Mouse (Mus musculus) intestine, embryonic 15.5 days (tissue): Measurements from ENCODE around the gene Ralgapa2. TPM values are rescaled to one million over a fixed set of nuclear protein-coding genes. Genes with fewer than 3 reads are reported as not detected.
A peak's percentile ranks its signal among the peaks of the same experiment; 100 is the strongest.
"Not testable (repeated sequence)": the region's sequence is repeated elsewhere in the genome, so short reads cannot be mapped to it uniquely, and the experiment has no call there.

Experiments
- ATAC-seq: fragments of 200-750 bp; cut with Nextera tagmentation; 2 replicates; pipeline ENCODE4 v1.8.0; 2017; ENCODE audit warnings: moderate TSS enrichment, moderate library complexity
- H3K27ac ChIP-seq: fragments of 300-500 bp; sonication (generic); 2 replicates; pipeline ENCODE4 v1.5.1; 2015; ENCODE audit warnings: mild to moderate bottlenecking, inconsistent platforms
- H3K27me3 ChIP-seq: fragments of 300-500 bp; sonication (generic); replicated peaks from 2 replicates; pipeline ENCODE4 v1.6.1; 2015; ENCODE audit warnings: inconsistent platforms
- H3K36me3 ChIP-seq: fragments of 300-500 bp; sonication (generic); 2 replicates; pipeline ENCODE4 v1.6.1; 2015; ENCODE audit warnings: inconsistent platforms
- H3K4me1 ChIP-seq: fragments of 300-500 bp; sonication (generic); replicated peaks from 2 replicates; pipeline ENCODE4 v1.6.1; 2015; ENCODE audit warnings: inconsistent platforms
- H3K4me2 ChIP-seq: fragments of 300-500 bp; sonication (generic); replicated peaks from 2 replicates; pipeline ENCODE4 v1.6.1; 2015; ENCODE audit warnings: mild to moderate bottlenecking, inconsistent platforms
- H3K4me3 ChIP-seq: fragments of 300-500 bp; sonication (generic); replicated peaks from 2 replicates; pipeline ENCODE4 v1.5.1; 2015; ENCODE audit warnings: inconsistent platforms
- H3K9ac ChIP-seq: fragments of 300-500 bp; sonication (generic); 2 replicates; pipeline ENCODE4 v1.6.1; 2015; ENCODE audit warnings: inconsistent platforms
- H3K9me3 ChIP-seq: fragments of 300-500 bp; sonication (generic); 2 replicates; pipeline ENCODE4 v1.6.1; 2016; ENCODE audit warnings: inconsistent platforms
- WGBS: fragments of 180-500 bp; shearing (Covaris S2); methylation state at CpG from one replicate; pipeline ENCODE4 v1.1.7; 2015; 5-methylcytosine and 5-hydroxymethylcytosine counted together
- polyA plus RNA-seq: library from polyadenylated mRNA; unstranded; fragments of >200 nt; fragmentation: Nextera tagmentation; extraction: Ambion mirVana; gene quantifications from 2 replicates; pipeline ENCODE4 v1.2.1, GENCODE M21; 2015

Gene Ralgapa2
- polyA plus RNA-seq, 1 experiment from 2014 or later = 8.5 TPM

GRCm38 (mm10) chr2:146466811-146467210 lies 45.3 kb downstream of the Ralgapa2 start:
- not testable (repeated sequence) for H3K9ac ChIP-seq, H3K4me3 ChIP-seq, H3K4me1 ChIP-seq, H3K27ac ChIP-seq, H3K9me3 ChIP-seq, ATAC-seq, H3K27me3 ChIP-seq, H3K36me3 ChIP-seq, H3K4me2 ChIP-seq
- 82% methylated on average over 3 of the region's 3 CpGs for WGBS

GRCm38 (mm10) chr2:146457494-146457893 lies 54.6 kb downstream of the Ralgapa2 start:
- no peak for ATAC-seq
- no peak overlapping the region for H3K27ac ChIP-seq
- no peak overlapping the region for H3K4me3 ChIP-seq
- H3K9ac ChIP-seq = no peak overlapping the region
- H3K4me2 ChIP-seq = no peak overlapping the region
- H3K9me3 ChIP-seq = no peaks in the 10 kb centered on the region
- H3K4me1 ChIP-seq = no peaks in the 10 kb centered on the region
- WGBS = 68% methylated on average over 2 of the region's 2 CpGs
- no peaks in the 10 kb centered on the region for H3K27me3 ChIP-seq
- no peaks in the 10 kb centered on the region for H3K36me3 ChIP-seq

- no peaks in the 10 kb centered on the region for H3K27me3 ChIP-seq
- H3K4me2 ChIP-seq = no peak overlapping the region
- no peak for ATAC-seq
- no peak overlapping the region for H3K4me3 ChIP-seq
- whole genome bisulfite sequencing = 57% methylated on average over 7 of the region's 7 CpGs
- H3K9ac ChIP-seq = no peak overlapping the region
- H3K4me1 ChIP-seq = no peaks in the 10 kb centered on the region
- H3K9me3 ChIP-seq = no peaks in the 10 kb centered on the region
- no peak overlapping the region for H3K27ac ChIP-seq
- no peaks in the 10 kb centered on the region for H3K36me3 ChIP-seq
Observed at GRCm38 (mm10) chr2:146456612-146457011, 55.5 kb downstream of the Ralgapa2 start.

GRCm38 (mm10) chr2:146456062-146456461 lies 56.1 kb downstream of the Ralgapa2 start:
- H3K27ac ChIP-seq = no peak overlapping the region
- 89% methylated on average over 4 of the region's 4 CpGs for WGBS
- ATAC-seq = no peak
- no peak overlapping the region for H3K9ac ChIP-seq
- H3K4me3 ChIP-seq = no peak overlapping the region
- H3K36me3 ChIP-seq = no peaks in the 10 kb centered on the region
- no peaks in the 10 kb centered on the region for H3K9me3 ChIP-seq
- H3K4me2 ChIP-seq = no peak overlapping the region
- H3K4me1 ChIP-seq = no peaks in the 10 kb centered on the region
- H3K27me3 ChIP-seq = no peaks in the 10 kb centered on the region

- Histone ChIP-seq H3K4me2 (no peak overlapping the region), H3K4me1 (no peaks in the 10 kb centered on the region), H3K27ac (no peak overlapping the region), H3K9ac (no peak overlapping the region), H3K36me3 (no peaks in the 10 kb centered on the region), H3K9me3 (no peaks in the 10 kb centered on the region), H3K27me3 (no peaks in the 10 kb centered on the region), H3K4me3 (no peak overlapping the region)
- no peak for ATAC-seq
- 75% methylated on average over 3 of the region's 3 CpGs for WGBS
Observed at GRCm38 (mm10) chr2:146444009-146444408, 68.1 kb downstream of the Ralgapa2 start.

- no peak for ATAC-seq
- Histone ChIP-seq H3K4me2 (no peak overlapping the region), H3K4me3 (no peak overlapping the region), H3K4me1 (no peaks in the 10 kb centered on the region), H3K9ac (no peak overlapping the region), H3K27me3 (no peaks in the 10 kb centered on the region), H3K27ac (no peak overlapping the region), H3K9me3 (no peaks in the 10 kb centered on the region), H3K36me3 (no peaks in the 10 kb centered on the region)
- WGBS = 92% methylated on average over 9 of the region's 9 CpGs
Observed at GRCm38 (mm10) chr2:146443291-146443875, 68.8 kb downstream of the Ralgapa2 start.

GRCm38 (mm10) chr2:146441711-146442110 lies 70.4 kb downstream of the Ralgapa2 start:
- no peak overlapping the region for H3K9ac ChIP-seq
- whole genome bisulfite sequencing = 49% methylated on average over 4 of the region's 4 CpGs
- H3K27ac ChIP-seq = no peak overlapping the region
- H3K4me2 ChIP-seq = no peak overlapping the region
- H3K9me3 ChIP-seq = no peaks in the 10 kb centered on the region
- H3K4me3 ChIP-seq = no peak overlapping the region
- H3K4me1 ChIP-seq = no peaks in the 10 kb centered on the region
- ATAC-seq = no peak
- H3K36me3 ChIP-seq = no peaks in the 10 kb centered on the region
- no peaks in the 10 kb centered on the region for H3K27me3 ChIP-seq

- Histone ChIP-seq H3K4me3 (no peak overlapping the region), H3K9me3 (no peaks in the 10 kb centered on the region), H3K9ac (no peak overlapping the region), H3K4me1 (no peaks in the 10 kb centered on the region), H3K36me3 (no peaks in the 10 kb centered on the region), H3K27me3 (no peaks in the 10 kb centered on the region), H3K27ac (no peak overlapping the region), H3K4me2 (no peak overlapping the region)
- 90% methylated on average over 3 of the region's 3 CpGs for WGBS
- no peak for ATAC-seq
Observed at GRCm38 (mm10) chr2:146428751-146429150, 83.4 kb downstream of the Ralgapa2 start.

- Histone ChIP-seq H3K4me1 (no peaks in the 10 kb centered on the region), H3K27ac (no peak overlapping the region), H3K36me3 (no peaks in the 10 kb centered on the region), H3K9ac (no peak overlapping the region), H3K27me3 (no peaks in the 10 kb centered on the region), H3K4me3 (no peak overlapping the region), H3K4me2 (no peak overlapping the region), H3K9me3 (no peaks in the 10 kb centered on the region)
- 87% methylated on average over 3 of the region's 3 CpGs for WGBS
- ATAC-seq = no peak
Observed at GRCm38 (mm10) chr2:146427380-146427779, 84.8 kb downstream of the Ralgapa2 start.

GRCm38 (mm10) chr2:146426321-146426720 lies 85.8 kb downstream of the Ralgapa2 start:
- Histone ChIP-seq H3K27ac (no peak overlapping the region), H3K4me2 (no peak overlapping the region), H3K4me3 (no peak overlapping the region), H3K4me1 (no peaks in the 10 kb centered on the region), H3K9me3 (no peaks in the 10 kb centered on the region), H3K9ac (no peak overlapping the region), H3K27me3 (no peaks in the 10 kb centered on the region), H3K36me3 (no peaks in the 10 kb centered on the region)
- ATAC-seq = peak; percentile 63; the same call in 1 of the 2 replicates
- whole genome bisulfite sequencing = 70% methylated on average over 7 of the region's 7 CpGs

- no peak for ATAC-seq
- Histone ChIP-seq H3K27ac (no peak overlapping the region), H3K4me3 (no peak overlapping the region), H3K36me3 (no peaks in the 10 kb centered on the region), H3K9me3 (no peaks in the 10 kb centered on the region), H3K4me1 (no peaks in the 10 kb centered on the region), H3K9ac (no peak overlapping the region), H3K27me3 (no peaks in the 10 kb centered on the region), H3K4me2 (no peak overlapping the region)
- 91% methylated on average over 2 of the region's 2 CpGs for WGBS
Observed at GRCm38 (mm10) chr2:146425235-146425634, 86.9 kb downstream of the Ralgapa2 start.

- H3K4me3 ChIP-seq = no peak overlapping the region
- H3K36me3 ChIP-seq = no peaks in the 10 kb centered on the region
- no peak for ATAC-seq
- H3K27me3 ChIP-seq = no peaks in the 10 kb centered on the region
- WGBS = 77% methylated on average over 4 of the region's 4 CpGs
- no peaks in the 10 kb centered on the region for H3K9me3 ChIP-seq
- no peak overlapping the region for H3K27ac ChIP-seq
- no peaks in the 10 kb centered on the region for H3K4me1 ChIP-seq
- H3K4me2 ChIP-seq = no peak overlapping the region
- H3K9ac ChIP-seq = no peak overlapping the region
Observed at GRCm38 (mm10) chr2:146423710-146424301, 88.3 kb downstream of the Ralgapa2 start.

- Histone ChIP-seq H3K27me3 (no peaks in the 10 kb centered on the region), H3K36me3 (no peaks in the 10 kb centered on the region), H3K27ac (no peak overlapping the region), H3K4me3 (no peak overlapping the region), H3K9me3 (no peaks in the 10 kb centered on the region), H3K4me1 (no peaks in the 10 kb centered on the region), H3K4me2 (no peak overlapping the region), H3K9ac (no peak overlapping the region)
- 85% methylated on average over 5 of the region's 5 CpGs for WGBS
- no peak for ATAC-seq
Observed at GRCm38 (mm10) chr2:146423032-146423691, 89.0 kb downstream of the Ralgapa2 start.
